Mouse (Mus musculus): Measurements from ENCODE around the gene Ndufa10.

- no peak for TF ChIP-seq TAL1 (IDR thresholded peaks at IDR 0.05; ENCODE audit: low read length)
- TF ChIP-seq GATA1 (IDR thresholded peaks at IDR 0.05; ENCODE audit: low read length) = no peak
These were observed 68.5 kb downstream of the Ndufa10 start for GRCm38 (mm10) chr1:92405131-92405530.

Data from erythroblast, embryonic 14.5 days (primary cell).